Mouse (Mus musculus): ENCODE measurements around the gene Lmo7.

DNA sequence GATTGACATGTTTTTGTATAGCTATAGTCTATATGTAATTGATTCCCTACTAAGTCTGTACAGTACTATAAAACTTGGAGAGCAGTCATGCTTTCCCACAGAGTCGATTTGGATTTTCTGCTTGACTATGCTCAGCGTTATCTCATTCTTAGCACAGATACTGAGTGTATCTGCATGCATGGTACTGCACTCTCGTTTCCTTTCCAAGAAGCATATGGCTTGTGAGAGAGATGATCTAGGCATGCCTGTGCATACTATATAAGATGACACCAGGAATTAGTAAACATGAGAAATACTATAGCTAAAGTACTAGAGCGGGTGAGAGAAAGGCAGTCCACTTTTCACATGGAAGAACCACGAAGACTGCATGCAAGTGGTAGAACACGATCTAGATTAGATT is 163.5 kb downstream of the Lmo7 start:
- TF ChIP-seq CTCF (IDR thresholded peaks at IDR 0.05; ENCODE audit: extremely low read depth, insufficient read depth, insufficient read length, insufficient replicate concordance) (no peak), POLR2A (IDR thresholded peaks at IDR 0.05; ENCODE audit: low read depth, low read length) (no peak)

All from spleen, adult 2 months (tissue).